Mouse (Mus musculus) left cerebral cortex, adult 9 months (tissue): ENCODE results near the gene Srp68.
A peak's percentile ranks its signal among the peaks of the same experiment; 100 is the strongest.

Experiments used
- DNase-seq, 2 experiments: peaks; one replicate each; pipeline ENCODE4 v3.0.0; 2022; ENCODE audit warnings: low spot score in 2 of 2

The Srp68 gene

GRCm38 (mm10) chr11:116208660-116209059 lies 65.4 kb downstream of the Srp68 start:
- DNase-seq, result no peak

- no peak for DNase-seq
These were observed 67.3 kb downstream of the Srp68 start for GRCm38 (mm10) chr11:116206678-116207077.

- no peak for DNase-seq
These were observed 70.9 kb downstream of the Srp68 start for GRCm38 (mm10) chr11:116203150-116203549.

GRCm38 (mm10) chr11:116201151-116201550 lies 72.9 kb downstream of the Srp68 start:
- no peak for DNase-seq

GRCm38 (mm10) chr11:116198639-116199531 lies 75.1 kb downstream of the Srp68 start, which contains the start of the genes Ten1 and Acox1:
Ten1 (plus strand) TSS chr11:116198855.
Acox1 (minus strand) TSS chr11:116199045.
- DNase-seq, result peak; percentile 87 to 94

GRCm38 (mm10) chr11:116198132-116198531 lies 75.9 kb downstream of the Srp68 start:
- peak in 1 of 2 experiments; percentile 15 for DNase-seq

GRCm38 (mm10) chr11:116197584-116197906 lies 76.5 kb downstream of the Srp68 start:
- no peak for DNase-seq

GRCm38 (mm10) chr11:116196866-116197583 lies 77.0 kb downstream of the Srp68 start:
- DNase-seq, result no peak

- no peak for DNase-seq
These were observed 77.7 kb downstream of the Srp68 start for GRCm38 (mm10) chr11:116196336-116196735.

- no peak for DNase-seq
These were observed 78.8 kb downstream of the Srp68 start for GRCm38 (mm10) chr11:116195252-116195651.
